Mouse (Mus musculus): ENCODE measurements around the gene Bmi1.

DNA sequence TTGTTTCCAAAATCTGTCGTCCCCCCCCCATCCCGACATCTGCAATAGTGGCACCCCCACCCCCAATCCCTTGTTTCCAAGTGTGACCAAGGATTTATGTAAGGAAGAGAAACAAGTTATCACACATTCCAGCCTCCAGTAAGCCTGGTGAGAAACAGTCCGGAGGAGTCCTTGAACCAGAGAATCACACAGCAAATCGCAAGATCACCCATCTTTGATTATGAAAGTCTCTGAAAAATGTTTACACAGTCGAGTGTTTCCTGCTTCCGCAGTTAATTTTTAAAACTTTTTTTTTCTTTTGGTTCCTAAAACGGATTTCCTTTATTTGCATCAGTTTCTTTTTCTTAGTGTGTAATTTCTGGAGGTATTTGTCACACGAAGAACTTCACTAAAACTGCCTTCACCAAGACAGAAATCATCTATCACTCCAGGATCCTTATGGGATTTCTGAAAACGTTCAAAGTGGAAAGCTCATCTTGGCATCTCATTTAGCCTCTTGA lies 10.9 kb downstream of the Bmi1 start:
- TF ChIP-seq POLR2A (IDR thresholded peaks at IDR 0.05; ENCODE audit: insufficient read depth, low read depth, low read length) (no peak), CTCF (IDR thresholded peaks at IDR 0.05; ENCODE audit: insufficient read depth, low read depth, low read length) (no peak)

Measured in olfactory bulb, adult 2 months (tissue).